Mouse (Mus musculus): ENCODE results near the gene Tbcb.
"Not testable (repeated sequence)": the region's sequence is repeated elsewhere in the genome, so short reads cannot be mapped to it uniquely, and the experiment has no call there.

Gene Tbcb

GRCm38 (mm10) chr7:30194101-30194831 is 37.8 kb downstream of the Tbcb start:
- DNase-seq (ENCODE audit: low spot score in 2 of 2): no peak

- DNase-seq (ENCODE audit: low spot score in 2 of 2): peak in 1 of 2 experiments; percentile 69
These were observed 38.4 kb downstream of the Tbcb start for GRCm38 (mm10) chr7:30193581-30194100.

- no peak for DNase-seq (ENCODE audit: low spot score in 2 of 2)
These were observed 39.1 kb downstream of the Tbcb start for GRCm38 (mm10) chr7:30193013-30193412.

- no peak for DNase-seq (ENCODE audit: low spot score in 2 of 2)
These were observed 40.0 kb downstream of the Tbcb start for GRCm38 (mm10) chr7:30192088-30192487.

GRCm38 (mm10) chr7:30189116-30189491 is 43.0 kb downstream of the Tbcb start:
- no peak for DNase-seq (ENCODE audit: low spot score in 2 of 2)

- no peak for DNase-seq (ENCODE audit: low spot score in 2 of 2)
These were observed 43.5 kb downstream of the Tbcb start for GRCm38 (mm10) chr7:30188344-30189115.

GRCm38 (mm10) chr7:30184641-30185348 is 47.3 kb downstream of the Tbcb start:
- peak in 1 of 2 experiments; percentile 17 for DNase-seq (ENCODE audit: low spot score in 2 of 2)

GRCm38 (mm10) chr7:30183879-30184289 is 48.2 kb downstream of the Tbcb start, which contains the start of gene Cox7a1:
Cox7a1 (plus strand) TSS chr7:30184144.
- DNase-seq (ENCODE audit: low spot score in 2 of 2): peak; percentile 75 to 82

- DNase-seq (ENCODE audit: low spot score in 2 of 2): not testable (repeated sequence)
These were observed 48.9 kb downstream of the Tbcb start for GRCm38 (mm10) chr7:30183189-30183588.

GRCm38 (mm10) chr7:30181929-30182328 is 50.1 kb downstream of the Tbcb start:
- not testable (repeated sequence) for DNase-seq (ENCODE audit: low spot score in 2 of 2)

GRCm38 (mm10) chr7:30181308-30181707 is 50.8 kb downstream of the Tbcb start:
- peak; percentile 53 to 76 for DNase-seq (ENCODE audit: low spot score in 2 of 2)

- no peak for DNase-seq (ENCODE audit: low spot score in 2 of 2)
These were observed 53.8 kb downstream of the Tbcb start for GRCm38 (mm10) chr7:30178256-30178655.

- no peak for DNase-seq (ENCODE audit: low spot score in 2 of 2)
These were observed 55.6 kb downstream of the Tbcb start for GRCm38 (mm10) chr7:30176474-30176873.
